Mouse (Mus musculus): ENCODE data around the gene Ngf. TPM values are rescaled to one million over a fixed set of nuclear protein-coding genes. Genes with fewer than 3 reads are reported as not detected.
A peak's percentile ranks its signal among the peaks of the same experiment; 100 is the strongest.

Gene Ngf
- polyA plus RNA-seq (2014; fragmentation: Nextera tagmentation; extraction: Ambion mirVana), result 4.6 and 4.9 TPM in 2 replicates

- H3K4me2 ChIP-seq (ENCODE audit: low read depth, low read length), result peak within 1 kb of the TSS; percentile 65
- no peaks in the 10 kb centered on the region for H3K9me3 ChIP-seq (replicated peaks; ENCODE audit: control insufficient read depth, low read length)
- no peak within 1 kb of the TSS for H3K27ac ChIP-seq (replicated peaks; ENCODE audit: low read depth, low read length)
- DNase-seq (ENCODE audit: low spot score), result peak; percentile 57
- H3K27me3 ChIP-seq (ENCODE audit: control insufficient read depth, insufficient read depth, low read length), result peaks cover 5% of the 10 kb centered on the region
- no peaks in the 10 kb centered on the region for H3K36me3 ChIP-seq (replicated peaks; ENCODE audit: control insufficient read depth, insufficient read depth, low read depth, low read length)
- H3K4me3 ChIP-seq (ENCODE audit: low read depth, low read length), result peak within 1 kb of the TSS; percentile 49
- ATAC-seq (replicated peaks; ENCODE audit: insufficient number of reproducible peaks, low FRiP score, low TSS enrichment, low read depth), result peak; percentile 61
- H3K9ac ChIP-seq (replicated peaks; ENCODE audit: low read length), result peak within 1 kb of the TSS; percentile 55
- WGBS, result under 1% methylated on average over 43 of the region's 43 CpGs
- no peaks in the 10 kb centered on the region for H3K4me1 ChIP-seq (ENCODE audit: control insufficient read depth, insufficient read depth, low read length)
Measured at GRCm38 (mm10) chr3:102469713-102470448, at the start of gene Ngf. Gene Ngf (plus strand): TSS chr3:102469919.

- Histone ChIP-seq H3K4me3 (ENCODE audit: low read depth, low read length) (no peak overlapping the region), H3K27ac (replicated peaks; ENCODE audit: low read depth, low read length) (no peak overlapping the region), H3K9ac (replicated peaks; ENCODE audit: low read length) (no peak overlapping the region), H3K4me2 (ENCODE audit: low read depth, low read length) (no peak overlapping the region), H3K36me3 (replicated peaks; ENCODE audit: control insufficient read depth, insufficient read depth, low read depth, low read length) (no peaks in the 10 kb centered on the region), H3K9me3 (replicated peaks; ENCODE audit: control insufficient read depth, low read length) (no peaks in the 10 kb centered on the region), H3K4me1 (ENCODE audit: control insufficient read depth, insufficient read depth, low read length) (no peaks in the 10 kb centered on the region), H3K27me3 (ENCODE audit: control insufficient read depth, insufficient read depth, low read length) (no peaks in the 10 kb centered on the region)
- no peak for DNase-seq (ENCODE audit: low spot score)
- WGBS, result 85% methylated on average over 3 of the region's 3 CpGs
- ATAC-seq (replicated peaks; ENCODE audit: insufficient number of reproducible peaks, low FRiP score, low TSS enrichment, low read depth), result no peak
Measured at GRCm38 (mm10) chr3:102445567-102445966, 24.2 kb upstream of the Ngf start.

DNA sequence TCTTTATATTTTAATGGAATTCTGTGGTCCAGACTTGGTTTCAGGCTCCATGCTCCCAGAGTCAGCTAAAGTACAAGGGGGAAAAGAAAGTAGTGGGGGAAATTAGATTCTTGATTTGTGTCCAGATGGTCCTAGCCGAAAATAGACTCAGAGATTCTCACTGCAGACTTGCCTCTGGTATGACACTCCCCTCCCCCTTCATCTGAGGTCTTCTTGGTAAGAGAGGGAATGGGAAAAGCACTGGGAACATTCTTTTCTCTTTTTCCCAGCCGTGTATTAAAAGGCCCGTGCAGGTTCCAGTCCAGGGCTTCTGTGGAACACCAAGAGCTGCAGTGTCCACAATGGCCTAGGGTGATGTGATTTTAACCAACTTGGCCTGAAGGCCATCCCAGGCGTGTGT, 23.0 kb upstream of the Ngf start:
- DNase-seq (ENCODE audit: low spot score) (no peak), ATAC-seq (replicated peaks; ENCODE audit: insufficient number of reproducible peaks, low FRiP score, low TSS enrichment, low read depth) (no peak)
- Histone ChIP-seq H3K27me3 (ENCODE audit: control insufficient read depth, insufficient read depth, low read length) (no peaks in the 10 kb centered on the region), H3K9ac (replicated peaks; ENCODE audit: low read length) (no peak overlapping the region), H3K9me3 (replicated peaks; ENCODE audit: control insufficient read depth, low read length) (no peaks in the 10 kb centered on the region), H3K4me3 (ENCODE audit: low read depth, low read length) (no peak overlapping the region), H3K27ac (replicated peaks; ENCODE audit: low read depth, low read length) (no peak overlapping the region), H3K4me2 (ENCODE audit: low read depth, low read length) (no peak overlapping the region), H3K36me3 (replicated peaks; ENCODE audit: control insufficient read depth, insufficient read depth, low read depth, low read length) (no peaks in the 10 kb centered on the region), H3K4me1 (ENCODE audit: control insufficient read depth, insufficient read depth, low read length) (no peaks in the 10 kb centered on the region)
- 76% methylated on average over 4 of the region's 4 CpGs for WGBS

GRCm38 (mm10) chr3:102454566-102454965, 15.2 kb upstream of the Ngf start:
- no peaks in the 10 kb centered on the region for H3K27me3 ChIP-seq (ENCODE audit: control insufficient read depth, insufficient read depth, low read length)
- H3K9ac ChIP-seq (replicated peaks; ENCODE audit: low read length), result no peak overlapping the region
- DNase-seq (ENCODE audit: low spot score), result no peak
- H3K4me1 ChIP-seq (ENCODE audit: control insufficient read depth, insufficient read depth, low read length), result no peaks in the 10 kb centered on the region
- H3K4me2 ChIP-seq (ENCODE audit: low read depth, low read length), result no peak overlapping the region
- no peaks in the 10 kb centered on the region for H3K9me3 ChIP-seq (replicated peaks; ENCODE audit: control insufficient read depth, low read length)
- no peak overlapping the region for H3K4me3 ChIP-seq (ENCODE audit: low read depth, low read length)
- no peak for ATAC-seq (replicated peaks; ENCODE audit: insufficient number of reproducible peaks, low FRiP score, low TSS enrichment, low read depth)
- no peaks in the 10 kb centered on the region for H3K36me3 ChIP-seq (replicated peaks; ENCODE audit: control insufficient read depth, insufficient read depth, low read depth, low read length)
- 58% methylated on average over 6 of the region's 6 CpGs for WGBS
- no peak overlapping the region for H3K27ac ChIP-seq (replicated peaks; ENCODE audit: low read depth, low read length)

DNA sequence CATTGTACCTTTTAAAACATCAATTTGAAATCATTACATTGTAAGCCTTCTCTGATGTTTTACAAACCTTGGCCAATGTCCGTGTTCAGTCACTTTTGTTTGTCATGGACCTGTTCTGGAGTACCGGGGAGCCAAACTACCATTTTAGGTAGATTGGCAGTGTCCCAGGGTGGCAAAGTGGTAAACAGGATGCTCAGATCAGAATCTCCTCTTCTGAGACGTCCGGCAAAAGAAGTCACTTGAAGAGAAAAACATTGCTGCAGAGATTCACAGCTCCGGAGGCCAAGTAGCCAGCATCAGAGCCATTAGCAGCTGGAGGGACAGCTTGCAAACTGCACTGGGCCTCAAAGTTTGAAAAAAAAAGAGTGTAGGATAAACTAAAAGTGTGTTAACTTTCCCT, 9.2 kb upstream of the Ngf start:
- H3K9me3 ChIP-seq (replicated peaks; ENCODE audit: control insufficient read depth, low read length), result no peaks in the 10 kb centered on the region
- no peak for ATAC-seq (replicated peaks; ENCODE audit: insufficient number of reproducible peaks, low FRiP score, low TSS enrichment, low read depth)
- no peaks in the 10 kb centered on the region for H3K27me3 ChIP-seq (ENCODE audit: control insufficient read depth, insufficient read depth, low read length)
- H3K4me3 ChIP-seq (ENCODE audit: low read depth, low read length), result no peak overlapping the region
- H3K27ac ChIP-seq (replicated peaks; ENCODE audit: low read depth, low read length), result no peak overlapping the region
- H3K36me3 ChIP-seq (replicated peaks; ENCODE audit: control insufficient read depth, insufficient read depth, low read depth, low read length), result no peaks in the 10 kb centered on the region
- no peak for DNase-seq (ENCODE audit: low spot score)
- no peaks in the 10 kb centered on the region for H3K4me1 ChIP-seq (ENCODE audit: control insufficient read depth, insufficient read depth, low read length)
- H3K9ac ChIP-seq (replicated peaks; ENCODE audit: low read length), result no peak overlapping the region
- no peak overlapping the region for H3K4me2 ChIP-seq (ENCODE audit: low read depth, low read length)
- 80% methylated on average over 5 of the region's 5 CpGs for WGBS

- H3K4me1 ChIP-seq (ENCODE audit: control insufficient read depth, insufficient read depth, low read length), result no peaks in the 10 kb centered on the region
- no peak overlapping the region for H3K9ac ChIP-seq (replicated peaks; ENCODE audit: low read length)
- no peak overlapping the region for H3K4me3 ChIP-seq (ENCODE audit: low read depth, low read length)
- no peaks in the 10 kb centered on the region for H3K36me3 ChIP-seq (replicated peaks; ENCODE audit: control insufficient read depth, insufficient read depth, low read depth, low read length)
- H3K9me3 ChIP-seq (replicated peaks; ENCODE audit: control insufficient read depth, low read length), result no peaks in the 10 kb centered on the region
- DNase-seq (ENCODE audit: low spot score) (no peak), ATAC-seq (replicated peaks; ENCODE audit: insufficient number of reproducible peaks, low FRiP score, low TSS enrichment, low read depth) (no peak)
- H3K4me2 ChIP-seq (ENCODE audit: low read depth, low read length), result no peak overlapping the region
- WGBS, result 53% methylated on average over 6 of the region's 6 CpGs
- no peak overlapping the region for H3K27ac ChIP-seq (replicated peaks; ENCODE audit: low read depth, low read length)
- no peaks in the 10 kb centered on the region for H3K27me3 ChIP-seq (ENCODE audit: control insufficient read depth, insufficient read depth, low read length)
Measured at GRCm38 (mm10) chr3:102460986-102461385, 8.7 kb upstream of the Ngf start.

DNA sequence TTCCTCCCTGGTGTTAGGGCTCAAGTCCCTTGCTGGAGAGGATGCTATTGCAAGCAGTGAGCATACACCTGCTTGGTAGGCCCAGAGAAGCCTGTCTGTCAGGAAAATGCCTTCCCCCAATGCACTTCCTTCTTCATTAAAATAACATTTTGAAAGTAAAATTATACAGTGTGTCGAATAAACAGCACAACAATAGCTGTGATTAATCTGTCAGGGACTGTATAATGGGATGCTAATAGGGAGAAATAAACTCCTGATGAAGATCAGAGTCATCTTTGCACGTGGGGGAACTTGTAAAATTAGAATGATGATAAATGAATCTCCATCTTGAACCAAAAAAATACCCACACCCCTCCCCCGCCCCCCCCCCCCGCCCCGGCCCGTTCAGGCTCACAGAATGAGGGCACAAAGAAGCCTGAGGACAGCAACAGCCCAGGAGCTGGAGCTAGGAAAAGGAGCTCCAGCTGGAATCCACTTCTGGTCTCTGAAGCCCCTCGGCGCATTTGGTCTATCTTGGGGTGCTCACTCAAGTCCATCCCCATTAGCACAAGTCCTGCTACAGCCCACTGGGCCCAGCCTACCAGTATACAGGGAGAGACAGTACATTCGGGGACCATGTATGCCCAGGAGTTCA, 6.9 kb upstream of the Ngf start:
- H3K27ac ChIP-seq (replicated peaks; ENCODE audit: low read depth, low read length), result no peak overlapping the region
- H3K4me3 ChIP-seq (ENCODE audit: low read depth, low read length), result no peak overlapping the region
- 64% methylated on average over 9 of the region's 9 CpGs for WGBS
- H3K36me3 ChIP-seq (replicated peaks; ENCODE audit: control insufficient read depth, insufficient read depth, low read depth, low read length), result no peaks in the 10 kb centered on the region
- H3K4me2 ChIP-seq (ENCODE audit: low read depth, low read length), result no peak overlapping the region
- H3K27me3 ChIP-seq (ENCODE audit: control insufficient read depth, insufficient read depth, low read length), result no peaks in the 10 kb centered on the region
- no peak for ATAC-seq (replicated peaks; ENCODE audit: insufficient number of reproducible peaks, low FRiP score, low TSS enrichment, low read depth)
- H3K9ac ChIP-seq (replicated peaks; ENCODE audit: low read length), result no peak overlapping the region
- no peaks in the 10 kb centered on the region for H3K9me3 ChIP-seq (replicated peaks; ENCODE audit: control insufficient read depth, low read length)
- H3K4me1 ChIP-seq (ENCODE audit: control insufficient read depth, insufficient read depth, low read length), result no peaks in the 10 kb centered on the region
- no peak for DNase-seq (ENCODE audit: low spot score)

DNA sequence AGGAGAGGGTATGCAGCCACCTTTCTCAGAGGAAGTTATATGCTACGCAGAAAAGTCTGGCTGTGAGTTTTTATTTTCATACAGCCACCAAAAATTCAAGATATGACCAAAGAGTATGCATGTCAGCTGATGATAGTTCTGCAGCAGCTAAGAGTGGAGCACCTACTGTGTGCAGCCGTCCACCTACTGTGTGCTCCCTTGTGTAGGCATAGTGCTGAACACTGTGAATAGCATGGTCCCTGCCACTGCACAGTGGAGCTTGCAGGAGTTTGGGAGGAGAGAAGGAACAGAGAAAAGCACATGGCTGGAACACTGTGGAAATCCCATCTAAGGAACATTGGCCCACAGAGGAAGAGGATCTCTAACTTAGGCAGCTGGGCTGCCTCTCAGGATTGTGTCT, 6.4 kb upstream of the Ngf start:
- Histone ChIP-seq H3K36me3 (replicated peaks; ENCODE audit: control insufficient read depth, insufficient read depth, low read depth, low read length) (no peaks in the 10 kb centered on the region), H3K9ac (replicated peaks; ENCODE audit: low read length) (no peak overlapping the region), H3K4me1 (ENCODE audit: control insufficient read depth, insufficient read depth, low read length) (no peaks in the 10 kb centered on the region), H3K4me3 (ENCODE audit: low read depth, low read length) (no peak overlapping the region), H3K27ac (replicated peaks; ENCODE audit: low read depth, low read length) (no peak overlapping the region), H3K4me2 (ENCODE audit: low read depth, low read length) (no peak overlapping the region), H3K9me3 (replicated peaks; ENCODE audit: control insufficient read depth, low read length) (no peaks in the 10 kb centered on the region), H3K27me3 (ENCODE audit: control insufficient read depth, insufficient read depth, low read length) (no peaks in the 10 kb centered on the region)
- 82% methylated on average over 2 of the region's 2 CpGs for WGBS
- ATAC-seq (replicated peaks; ENCODE audit: insufficient number of reproducible peaks, low FRiP score, low TSS enrichment, low read depth) (no peak), DNase-seq (ENCODE audit: low spot score) (no peak)

All from embryonic facial prominence, embryonic 11.5 days (tissue).